Mouse (Mus musculus): ENCODE measurements at regions not wholly inside any gene's neighbourhood (a gene's known extent, or its start where the extent isn't known, plus 50 kb on each side); places are given as distances from the start of the nearest gene placed in this dataset.

- no peak for DNase-seq (ENCODE audit: low read depth, low spot score)
These were observed 69.8 kb upstream of the Itga4 start for GRCm38 (mm10) chr2:79185234-79186101.

- no peak for DNase-seq (ENCODE audit: low read depth, low spot score)
These were observed 68.3 kb upstream of the Itga4 start for GRCm38 (mm10) chr2:79186878-79187277.

GRCm38 (mm10) chr2:79188511-79189193 lies 66.6 kb upstream of the Itga4 start:
- DNase-seq (ENCODE audit: low read depth, low spot score) = no peak

GRCm38 (mm10) chr2:79193851-79194250 lies 61.4 kb upstream of the Itga4 start:
- DNase-seq (ENCODE audit: low read depth, low spot score) = no peak

GRCm38 (mm10) chr2:79201677-79202076 lies 53.5 kb upstream of the Itga4 start:
- DNase-seq (ENCODE audit: low read depth, low spot score) = no peak
